Mouse (Mus musculus) gastrocnemius, adult 2 months (tissue): ENCODE measurements around the gene Ndst2. TPM values are rescaled to one million over a fixed set of nuclear protein-coding genes. Genes with fewer than 3 reads are reported as not detected.

ENCODE experiments used
- DNase-seq: peaks from one replicate; pipeline ENCODE4 v3.0.0; 2022
- H3K27ac ChIP-seq: fragments of 200-600 bp; 2 replicates; pipeline ENCODE4 v1.8.1; 2022; ENCODE audit warnings: mild to moderate bottlenecking
- H3K4me3 ChIP-seq: fragments of 200-600 bp; 2 replicates; pipeline ENCODE4 v1.8.1; 2022; ENCODE audit warnings: mild to moderate bottlenecking, moderate library complexity
- CTCF ChIP-seq: fragments of 200-600 bp; IDR thresholded peaks from 2 replicates; pipeline ENCODE4 v1.8.1; 2022; ENCODE audit warnings: antibody characterized with exemption, mild to moderate bottlenecking, moderate library complexity
- intact Hi-C: fragments of 180-260 bp; cut with DNase I; formaldehyde crosslinking; loops from one replicate; pipeline ENCODE4 v1.15.1; 2025
- microRNA-seq: library from miRNA; unstranded; fragments of <30 nt; microRNA quantifications from one replicate; pipeline ENCODE4 v1.2.0, GENCODE M21; 2021
- total RNA-seq, 2 experiments: library from RNA; stranded (reverse); gene quantifications; 2 replicates each; pipeline ENCODE4 v1.2.3; 2021

Ndst2 gene
- total RNA-seq, 2 experiments from 2014 or later = 6.2 to 7.1 TPM

GRCm38 (mm10) chr14:20694185-20694883, 40.0 kb downstream of the Ndst2 start:
- H3K4me3 ChIP-seq = peak overlapping the region; percentile 89
- peak overlapping the region; percentile 95 for H3K27ac ChIP-seq
- no peak for TF ChIP-seq CTCF
- intact Hi-C loops = no loop called here
- no peak for DNase-seq

- intact Hi-C loops = no loop called here
- Histone ChIP-seq H3K27ac (peak overlapping the region; percentile 95; the same call in 1 of the 2 replicates), H3K4me3 (no peak overlapping the region)
- no peak for DNase-seq
- no peak for TF ChIP-seq CTCF
Observed at GRCm38 (mm10) chr14:20693589-20694101, 40.7 kb downstream of the Ndst2 start.

GRCm38 (mm10) chr14:20691772-20692171, 42.6 kb downstream of the Ndst2 start:
- DNase-seq = no peak
- Histone ChIP-seq H3K4me3 (no peak overlapping the region), H3K27ac (no peak overlapping the region)
- TF ChIP-seq CTCF = no peak
- intact Hi-C loops = no loop called here

- no peak for DNase-seq
- intact Hi-C loops = no loop called here
- Histone ChIP-seq H3K27ac (no peak overlapping the region), H3K4me3 (no peak overlapping the region)
- TF ChIP-seq CTCF = no peak
Observed at GRCm38 (mm10) chr14:20689009-20689408, 45.4 kb downstream of the Ndst2 start.

GRCm38 (mm10) chr14:20686576-20686975, 47.8 kb downstream of the Ndst2 start:
- intact Hi-C loops = no loop called here
- no peak overlapping the region for H3K27ac ChIP-seq
- TF ChIP-seq CTCF = no peak
- H3K4me3 ChIP-seq = no peak overlapping the region
- no peak for DNase-seq

GRCm38 (mm10) chr14:20682498-20682897, 51.9 kb downstream of the Ndst2 start:
- no peak for TF ChIP-seq CTCF
- peak overlapping the region; percentile 63 for H3K27ac ChIP-seq

GRCm38 (mm10) chr14:20681742-20682141, 52.6 kb downstream of the Ndst2 start:
- DNase-seq = no peak
- peak overlapping the region; percentile 63; the same call in 1 of the 2 replicates for H3K27ac ChIP-seq
- H3K4me3 ChIP-seq = no peak overlapping the region
- intact Hi-C loops = no loop called here
- TF ChIP-seq CTCF = no peak

More at GRCm38 (mm10) chr14:20682498-20682897, 51.9 kb downstream of the Ndst2 start:
- peak; percentile 31 for DNase-seq
- no peak overlapping the region for H3K4me3 ChIP-seq
- intact Hi-C loops = no loop called here

- H3K4me3 ChIP-seq = no peak overlapping the region
- intact Hi-C loops = no loop called here
- DNase-seq = no peak
- no peak for TF ChIP-seq CTCF
- no peak overlapping the region for H3K27ac ChIP-seq
Observed at GRCm38 (mm10) chr14:20677906-20678305, 56.5 kb downstream of the Ndst2 start.

GRCm38 (mm10) chr14:20674064-20674833, 60.1 kb downstream of the Ndst2 start, which contains the start of gene Sec24c:
Gene Sec24c (plus strand): TSS chr14:20674308.
- Histone ChIP-seq H3K27ac (peak within 1 kb of the TSS; percentile 98), H3K4me3 (peak within 1 kb of the TSS; percentile 85)
- intact Hi-C loops = loop anchor here (2.0 kb wide), 1 partner anchor 23 kb away; no protein-coding TSS in a partner anchor
- peak; percentile 99 for DNase-seq
- TF ChIP-seq CTCF = 0 out of 2 replicates have a peak, but pooled peaks have one; percentile 1

- peak; percentile 59 for DNase-seq
- intact Hi-C loops = loop anchor here (2.0 kb wide), 1 partner anchor 23 kb away; no protein-coding TSS in a partner anchor
- peak overlapping the region; percentile 85 for H3K4me3 ChIP-seq
- peak overlapping the region; percentile 98 for H3K27ac ChIP-seq
- no peak for TF ChIP-seq CTCF
Observed at GRCm38 (mm10) chr14:20673735-20674063, 60.7 kb downstream of the Ndst2 start.

Small RNAs within 50 kb of the gene (microRNA-seq; reads per million reads assigned to microRNA genes)
- gene Mir6946 = not detected

Other genes with a start within 250 kb of the Ndst2 start
- gene Mss51, start 237.7 kb downstream of the Ndst2 start, total RNA-seq = 100 to 1,000 TPM in 1 of 2 experiments, 10 to 100 TPM in 1; 78.1 to 157 TPM
- 100 to 1,000 TPM; 170 to 204 TPM for gene Ppp3cb, start 188.0 kb downstream of the Ndst2 start, total RNA-seq
- 1 to 10 TPM; 4.9 to 6.3 TPM for gene Usp54, start 93.5 kb downstream of the Ndst2 start, total RNA-seq
- 1,000 to 10,000 TPM; 2,377 to 3,782 TPM for gene Myoz1, start 78.0 kb downstream of the Ndst2 start, total RNA-seq
- 100 to 1,000 TPM; 142 to 187 TPM for gene Synpo2l, start 66.2 kb downstream of the Ndst2 start, total RNA-seq
- 10 to 100 TPM; 73.8 to 76.3 TPM for gene Sec24c, start 60.3 kb downstream of the Ndst2 start, total RNA-seq
- gene Fut11, start 39.6 kb downstream of the Ndst2 start, total RNA-seq = 1 to 10 TPM; 1.9 to 3.3 TPM
- 100 to 1,000 TPM; 120 to 152 TPM for gene Chchd1, start 31.6 kb downstream of the Ndst2 start, total RNA-seq
- 10 to 100 TPM; 35.0 to 37.0 TPM for gene Zswim8, start 27.0 kb downstream of the Ndst2 start, total RNA-seq
- 100 to 1,000 TPM; 162 to 163 TPM for gene Camk2g, start 59.5 kb upstream of the Ndst2 start, total RNA-seq
- 10 to 100 TPM; 17.2 to 28.5 TPM for gene Plau, start 102.1 kb upstream of the Ndst2 start, total RNA-seq
- 10 to 100 TPM; 60.0 to 79.2 TPM for gene Vcl, start 194.8 kb upstream of the Ndst2 start, total RNA-seq